Comparison of ENCODE assay signal across 21 mouse cellular contexts in the genomic region with DNA sequence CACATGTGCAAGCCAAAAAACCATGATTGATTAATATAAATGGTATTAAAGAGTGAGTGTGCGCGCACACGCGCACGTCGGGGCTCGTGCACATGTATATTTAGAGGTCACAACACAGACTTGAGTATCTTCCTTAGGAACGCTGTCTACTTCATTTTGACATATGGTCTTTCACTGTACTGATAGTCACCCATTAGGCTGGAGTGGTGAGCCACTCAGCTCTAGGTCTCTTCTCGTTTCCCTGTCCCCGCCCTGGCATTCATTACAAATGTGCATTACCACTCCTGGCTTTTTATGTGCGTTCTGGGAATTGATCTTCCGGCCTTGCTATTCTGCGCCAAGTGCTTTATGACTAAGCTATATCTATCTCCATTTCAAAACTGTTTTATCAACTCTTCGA. TPM values are rescaled to one million over a fixed set of nuclear protein-coding genes. Genes with fewer than 3 reads are reported as not detected.
"Had no signal": no experiment of that assay in that cellular context is flagged by ENCODE, and none has a peak within 500 bp of the region (broad histone marks: within the 10 kb centered on the region; RNA-seq: fewer than 3 reads in every experiment).

No protein-coding gene starts in this region.

- H3K27me3 ChIP-seq: liver, embryonic 13.5 days; liver, embryonic 15.5 days; lung, embryonic 15.5 days; megakaryocyte, embryonic 14.5 days; midbrain, embryonic 12.5 days; stomach, embryonic 15.5 days had no signal

- H3K4me2 ChIP-seq: liver, embryonic 13.5 days; liver, embryonic 15.5 days; lung, embryonic 15.5 days; midbrain, embryonic 12.5 days; stomach, embryonic 15.5 days had no signal

- H3K36me3 ChIP-seq: liver, embryonic 13.5 days; liver, embryonic 15.5 days; lung, embryonic 15.5 days; midbrain, embryonic 12.5 days; stomach, embryonic 15.5 days had no signal

- H3K9ac ChIP-seq: liver, embryonic 13.5 days; liver, embryonic 15.5 days; liver, postnatal 0 days; lung, embryonic 15.5 days; midbrain, embryonic 12.5 days; stomach, embryonic 15.5 days had no signal

- H3K4me3 ChIP-seq: liver, embryonic 13.5 days; liver, embryonic 15.5 days; lung, embryonic 15.5 days; megakaryocyte, embryonic 14.5 days; midbrain, embryonic 10.5 days; midbrain, embryonic 12.5 days; myocyte; stomach, embryonic 15.5 days had no signal

- H3K4me1 ChIP-seq: liver, embryonic 13.5 days; liver, embryonic 15.5 days; lung, embryonic 15.5 days; megakaryocyte, embryonic 14.5 days; midbrain, embryonic 12.5 days; stomach, embryonic 15.5 days had no signal

- H3K9me3 ChIP-seq: liver, embryonic 13.5 days; liver, embryonic 15.5 days; lung, embryonic 15.5 days; megakaryocyte, embryonic 14.5 days; midbrain, embryonic 10.5 days; midbrain, embryonic 12.5 days; stomach, embryonic 15.5 days had no signal

- H3K27ac ChIP-seq: liver, embryonic 13.5 days; liver, embryonic 15.5 days; lung, embryonic 15.5 days; macrophage; midbrain, embryonic 10.5 days; midbrain, embryonic 12.5 days; stomach, embryonic 15.5 days; stomach, postnatal 0 days had no signal

- DNase-seq: liver, embryonic 13.5 days; liver, postnatal 0 days; lung, adult 2 months; lung, postnatal 14 days; lung, postnatal 36 days; midbrain, embryonic 14.5 days; right cerebral cortex, postnatal 14 days; thymus, adult 2 months; thymus, postnatal 25 days; thymus, postnatal 4 days had no signal

- ATAC-seq: liver, postnatal 0 days; lung, postnatal 0 days; midbrain, embryonic 16.5 days had no signal

RNA-seq across cellular contexts. Expression of a gene that starts 47.1 kb away (rescaled TPM):
- polyA plus RNA-seq: liver, embryonic 13.5 days; liver, postnatal 0 days; lung, embryonic 15.5 days; stomach, embryonic 15.5 days; stomach, postnatal 0 days had no signal
